Mouse (Mus musculus) thymus, adult 2 months (tissue): Measurements from ENCODE around the gene Pde9a. TPM values are rescaled to one million over a fixed set of nuclear protein-coding genes. Genes with fewer than 3 reads are reported as not detected.

Source experiments
- DNase-seq: peaks from one replicate; pipeline ENCODE4 v3.0.0; 2021
- H3K27ac ChIP-seq: fragments of 200-500 bp; 2 replicates; pipeline ENCODE4 v1.5.1; 2012; ENCODE audit warnings: low read length, control low read depth; ENCODE audit not compliant: control insufficient read depth, insufficient read depth
- H3K27me3 ChIP-seq: fragments of 200-500 bp; 2 replicates; pipeline ENCODE4 v1.6.1; 2012; ENCODE audit warnings: mild to moderate bottlenecking, low read length, moderate library complexity, mixed read lengths; ENCODE audit not compliant: control insufficient read depth, insufficient read depth
- H3K36me3 ChIP-seq: fragments of 200-500 bp; 2 replicates; pipeline ENCODE4 v1.6.1; 2012; ENCODE audit warnings: mild to moderate bottlenecking, low read length, moderate library complexity; ENCODE audit not compliant: control insufficient read depth, insufficient read depth
- H3K4me1 ChIP-seq: fragments of 200-500 bp; replicated peaks from 2 replicates; pipeline ENCODE4 v1.6.1; 2012; ENCODE audit warnings: low read length; ENCODE audit not compliant: control insufficient read depth, insufficient read depth
- H3K4me3 ChIP-seq: fragments of 200-500 bp; 2 replicates; pipeline ENCODE4 v1.5.1; 2012; ENCODE audit warnings: mild to moderate bottlenecking, low read length, control low read depth, moderate library complexity; ENCODE audit not compliant: control insufficient read depth, insufficient read depth
- CTCF ChIP-seq: fragments of 200-500 bp; IDR thresholded peaks from 2 replicates; pipeline ENCODE4 v1.5.1; 2012; ENCODE audit warnings: mild to moderate bottlenecking, control low read depth, low read length, moderate library complexity, borderline replicate concordance; ENCODE audit not compliant: control insufficient read depth, poor library complexity, insufficient read depth; ENCODE audit errors: extremely low read depth
- POLR2A ChIP-seq: fragments of 200-500 bp; IDR thresholded peaks from 2 replicates; pipeline ENCODE4 v1.6.1; 2012; ENCODE audit warnings: mild to moderate bottlenecking, low read length, control low read depth, moderate library complexity; ENCODE audit not compliant: control insufficient read depth, poor library complexity, insufficient read depth; ENCODE audit errors: extremely low read depth
- WGBS: fragments of 180-500 bp; shearing (Covaris S2); methylation state at CpG from one replicate; pipeline ENCODE4 v1.1.7; 2018; 5-methylcytosine and 5-hydroxymethylcytosine counted together
- polyA plus RNA-seq: library from polyadenylated mRNA; depleted of rRNA; stranded (reverse); fragments of >200 nt; gene quantifications from 2 replicates; pipeline ENCODE4 v1.2.3, GENCODE M21; 2012

Pde9a gene
- polyA plus RNA-seq, 1 experiment, result 4.6 TPM

DNA sequence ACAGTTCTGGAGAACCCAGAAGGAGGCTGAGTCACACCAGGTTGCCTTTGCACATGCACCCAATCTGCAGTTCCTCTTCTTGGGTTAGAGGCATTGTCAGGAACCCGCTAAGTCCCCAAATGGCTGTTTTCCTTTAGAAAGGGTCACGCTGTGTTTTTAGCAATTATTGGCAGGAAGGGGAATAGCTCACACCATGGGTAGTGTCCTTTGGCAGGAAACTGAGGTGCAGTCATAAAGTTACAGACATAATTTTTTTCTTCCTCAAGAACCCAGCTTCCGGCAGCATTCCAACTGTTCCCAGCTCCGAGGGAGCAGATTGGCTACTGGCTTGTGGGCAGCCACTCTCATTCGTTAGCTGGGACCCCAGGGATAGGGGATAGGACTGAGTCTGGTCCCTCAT, 61.8 kb downstream of the Pde9a start:
- Histone ChIP-seq H3K4me1 (no peaks in the 10 kb centered on the region), H3K27ac (no peak overlapping the region), H3K27me3 (no peaks in the 10 kb centered on the region), H3K36me3 (no peaks in the 10 kb centered on the region), H3K4me3 (no peak overlapping the region)
- WGBS, result 46% methylated on average over 5 of the region's 5 CpGs
- TF ChIP-seq CTCF (no peak), POLR2A (no peak)
- DNase-seq, result no peak

DNA sequence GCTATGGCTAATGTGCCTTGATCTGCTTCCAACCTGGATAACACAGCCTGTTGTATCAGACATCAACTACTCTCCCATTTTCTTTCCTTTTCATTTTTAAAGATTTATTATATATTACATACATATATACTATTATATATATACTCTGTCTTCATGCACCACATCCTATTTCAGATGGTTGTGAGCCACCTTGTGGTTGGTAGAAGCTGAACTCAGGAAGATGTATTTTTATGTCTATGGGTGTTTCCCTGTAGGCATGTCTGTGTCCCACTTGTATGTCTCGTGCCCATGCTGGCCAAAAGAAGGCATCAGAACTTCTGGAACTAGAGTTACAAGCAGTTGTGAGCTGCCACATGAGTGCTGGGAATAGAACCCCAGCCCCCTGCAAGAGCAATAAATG, 62.5 kb downstream of the Pde9a start:
- Histone ChIP-seq H3K27me3 (no peaks in the 10 kb centered on the region), H3K4me3 (no peak overlapping the region), H3K4me1 (no peaks in the 10 kb centered on the region), H3K27ac (no peak overlapping the region), H3K36me3 (no peaks in the 10 kb centered on the region)
- no peak for DNase-seq
- WGBS, result 46% methylated on average over 1 of the region's 1 CpGs
- no peak for TF ChIP-seq CTCF
- TF ChIP-seq POLR2A, result no peak

DNA sequence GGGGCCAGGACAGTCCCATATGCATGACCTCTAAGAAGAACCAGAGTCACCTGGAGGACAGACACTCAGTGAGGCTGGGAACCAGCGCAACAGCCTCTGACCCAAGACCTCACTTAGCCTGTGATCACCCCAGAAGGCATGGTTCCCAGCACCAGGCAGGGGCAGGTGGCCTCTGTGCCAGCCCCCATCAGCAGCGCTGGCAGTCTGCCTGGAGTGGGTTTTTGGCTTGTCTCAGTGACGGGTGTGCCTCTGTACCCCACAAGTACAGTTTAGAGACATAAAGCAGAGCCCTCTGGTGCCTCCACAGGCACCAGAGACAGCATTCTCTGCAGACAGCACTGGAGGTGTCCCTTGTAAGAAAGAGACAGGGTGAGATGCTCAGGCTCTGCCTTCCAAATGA, 64.2 kb downstream of the Pde9a start:
- TF ChIP-seq CTCF (no peak), POLR2A (no peak)
- Histone ChIP-seq H3K4me3 (no peak overlapping the region), H3K27me3 (no peaks in the 10 kb centered on the region), H3K27ac (no peak overlapping the region), H3K4me1 (no peaks in the 10 kb centered on the region), H3K36me3 (no peaks in the 10 kb centered on the region)
- DNase-seq, result no peak
- 40% methylated on average over 3 of the region's 3 CpGs for WGBS

DNA sequence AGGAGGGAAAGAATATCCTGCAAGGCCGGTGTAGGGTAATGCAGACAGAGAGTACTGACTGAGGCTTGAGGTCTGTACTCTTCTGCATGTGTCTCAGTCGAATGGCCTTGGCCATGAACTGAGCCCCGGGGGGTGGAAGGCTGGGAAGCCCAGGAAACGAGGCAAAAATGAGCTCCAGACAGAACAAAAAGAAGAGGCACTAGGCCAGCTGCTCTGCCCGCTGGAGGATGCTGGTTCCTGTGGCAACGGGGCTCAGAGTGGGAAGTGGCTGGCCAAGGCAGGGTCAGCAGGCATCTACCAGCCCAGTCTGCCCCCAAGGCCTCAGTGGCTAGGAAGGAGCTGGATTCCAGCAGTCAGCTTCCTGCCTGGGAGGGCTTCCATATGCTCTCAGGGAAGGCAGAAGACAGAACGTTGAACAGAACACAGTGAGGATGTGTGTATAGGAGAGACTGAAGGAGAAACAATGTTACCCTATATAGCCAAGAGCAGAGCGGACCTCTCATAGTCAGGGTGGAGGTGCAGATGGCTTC, 65.2 kb downstream of the Pde9a start:
- Histone ChIP-seq H3K36me3 (no peaks in the 10 kb centered on the region), H3K27ac (no peak overlapping the region), H3K4me3 (no peak overlapping the region), H3K27me3 (no peaks in the 10 kb centered on the region), H3K4me1 (no peaks in the 10 kb centered on the region)
- no peak for TF ChIP-seq CTCF
- no peak for TF ChIP-seq POLR2A
- no peak for DNase-seq
- 58% methylated on average over 8 of the region's 8 CpGs for WGBS

GRCm38 (mm10) chr17:31452816-31453215, 66.8 kb downstream of the Pde9a start:
- WGBS, result 68% methylated on average over 2 of the region's 2 CpGs
- Histone ChIP-seq H3K36me3 (no peaks in the 10 kb centered on the region), H3K4me1 (no peaks in the 10 kb centered on the region), H3K27ac (no peak overlapping the region), H3K4me3 (no peak overlapping the region), H3K27me3 (no peaks in the 10 kb centered on the region)
- DNase-seq, result no peak
- TF ChIP-seq POLR2A (no peak), CTCF (no peak)

DNA sequence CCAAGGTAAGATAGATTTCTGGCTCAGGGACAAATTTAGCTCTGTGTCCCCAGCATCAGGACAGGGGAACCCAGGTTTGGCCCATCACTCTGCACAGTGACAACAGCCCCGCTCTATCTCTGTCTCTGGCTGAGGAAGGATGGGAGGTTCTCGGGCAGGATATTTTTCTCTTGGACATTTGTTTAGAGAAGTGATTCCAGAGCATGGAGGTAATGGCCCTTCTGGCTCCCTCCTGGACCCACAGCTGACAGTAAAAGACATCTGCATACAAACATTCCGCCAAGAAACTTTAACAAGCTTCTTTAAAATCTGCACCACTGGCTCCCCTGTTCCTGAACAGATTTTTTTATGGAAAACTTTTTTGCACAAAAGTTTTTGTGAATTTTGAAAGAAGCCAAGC, 67.5 kb downstream of the Pde9a start:
- no peak for TF ChIP-seq POLR2A
- TF ChIP-seq CTCF, result no peak
- no peak overlapping the region for H3K4me3 ChIP-seq
- no peaks in the 10 kb centered on the region for H3K4me1 ChIP-seq
- DNase-seq, result no peak
- WGBS, result 93% methylated on average over 3 of the region's 3 CpGs
- H3K27ac ChIP-seq, result no peak overlapping the region
- no peaks in the 10 kb centered on the region for H3K36me3 ChIP-seq
- H3K27me3 ChIP-seq, result no peaks in the 10 kb centered on the region

- TF ChIP-seq CTCF (no peak), POLR2A (no peak)
- Histone ChIP-seq H3K36me3 (no peaks in the 10 kb centered on the region), H3K27me3 (no peaks in the 10 kb centered on the region), H3K4me3 (no peak overlapping the region), H3K27ac (no peak overlapping the region), H3K4me1 (no peaks in the 10 kb centered on the region)
- no peak for DNase-seq
- WGBS, result 96% methylated on average over 9 of the region's 9 CpGs
These were observed 68.0 kb downstream of the Pde9a start for GRCm38 (mm10) chr17:31454056-31454455.
